Mouse (Mus musculus): ENCODE measurements around the gene Prkar1b. TPM values are rescaled to one million over a fixed set of nuclear protein-coding genes. Genes with fewer than 3 reads are reported as not detected.

Gene Prkar1b
- total and polyA plus RNA-seq, 2 experiments from 2014 or later: 397 to 415 TPM

- ATAC-seq (ENCODE audit: low FRiP score) (no peak), DNase-seq (ENCODE audit: low spot score) (no peak)
- Histone ChIP-seq H3K4me1 (ENCODE audit: insufficient read depth, low read length) (no peaks in the 10 kb centered on the region), H3K4me2 (ENCODE audit: low read depth, low read length, poor library complexity, severe bottlenecking) (no peak overlapping the region), H3K36me3 (ENCODE audit: insufficient read depth, low read length) (no peaks in the 10 kb centered on the region), H3K9me3 (ENCODE audit: low read length) (no peaks in the 10 kb centered on the region), H3K4me3 (ENCODE audit: low read depth, low read length) (no peak overlapping the region), H3K27me3 (ENCODE audit: insufficient read depth, low read length) (peaks cover 4% of the 10 kb centered on the region; the same call in 1 of the 2 replicates), H3K27ac (ENCODE audit: low read depth, low read length) (no peak overlapping the region), H3K9ac (replicated peaks; ENCODE audit: low read length, poor library complexity, severe bottlenecking) (no peak overlapping the region)
- TF ChIP-seq CTCF (IDR thresholded peaks at IDR 0.05): peak; percentile 58
- 54% methylated on average over 4 of the region's 4 CpGs for WGBS
These were observed 142.5 kb downstream of the Prkar1b start for GRCm38 (mm10) chr5:139007141-139007775.

- no peaks in the 10 kb centered on the region for H3K36me3 ChIP-seq (ENCODE audit: insufficient read depth, low read length)
- no peak for ATAC-seq (ENCODE audit: low FRiP score)
- H3K4me1 ChIP-seq (ENCODE audit: insufficient read depth, low read length): no peaks in the 10 kb centered on the region
- no peak for DNase-seq (ENCODE audit: low spot score)
- H3K9me3 ChIP-seq (ENCODE audit: low read length): no peaks in the 10 kb centered on the region
- H3K27me3 ChIP-seq (ENCODE audit: insufficient read depth, low read length): peaks cover 8% of the 10 kb centered on the region
- no peak overlapping the region for H3K4me3 ChIP-seq (ENCODE audit: low read depth, low read length)
- H3K9ac ChIP-seq (replicated peaks; ENCODE audit: low read length, poor library complexity, severe bottlenecking): no peak overlapping the region
- H3K27ac ChIP-seq (ENCODE audit: low read depth, low read length): no peak overlapping the region
- no peak overlapping the region for H3K4me2 ChIP-seq (ENCODE audit: low read depth, low read length, poor library complexity, severe bottlenecking)
- WGBS: 82% methylated on average over 6 of the region's 6 CpGs
- no peak for TF ChIP-seq CTCF (IDR thresholded peaks at IDR 0.05)
These were observed 145.2 kb downstream of the Prkar1b start for GRCm38 (mm10) chr5:139004588-139004987.

GRCm38 (mm10) chr5:138999716-139000115 lies 150.1 kb downstream of the Prkar1b start:
- no peaks in the 10 kb centered on the region for H3K9me3 ChIP-seq (ENCODE audit: low read length)
- no peak overlapping the region for H3K9ac ChIP-seq (replicated peaks; ENCODE audit: low read length, poor library complexity, severe bottlenecking)
- peaks cover 20% of the 10 kb centered on the region for H3K27me3 ChIP-seq (ENCODE audit: insufficient read depth, low read length)
- no peak overlapping the region for H3K4me3 ChIP-seq (ENCODE audit: low read depth, low read length)
- H3K27ac ChIP-seq (ENCODE audit: low read depth, low read length): no peak overlapping the region
- WGBS: 84% methylated on average over 7 of the region's 7 CpGs
- no peak overlapping the region for H3K4me2 ChIP-seq (ENCODE audit: low read depth, low read length, poor library complexity, severe bottlenecking)
- H3K4me1 ChIP-seq (ENCODE audit: insufficient read depth, low read length): peaks cover 13% of the 10 kb centered on the region
- no peak for TF ChIP-seq CTCF (IDR thresholded peaks at IDR 0.05)
- no peaks in the 10 kb centered on the region for H3K36me3 ChIP-seq (ENCODE audit: insufficient read depth, low read length)
- ATAC-seq (ENCODE audit: low FRiP score) (no peak), DNase-seq (ENCODE audit: low spot score) (no peak)

- Histone ChIP-seq H3K4me1 (ENCODE audit: insufficient read depth, low read length) (peaks cover 17% of the 10 kb centered on the region), H3K27me3 (ENCODE audit: insufficient read depth, low read length) (peaks cover 20% of the 10 kb centered on the region), H3K9me3 (ENCODE audit: low read length) (no peaks in the 10 kb centered on the region), H3K36me3 (ENCODE audit: insufficient read depth, low read length) (no peaks in the 10 kb centered on the region), H3K9ac (replicated peaks; ENCODE audit: low read length, poor library complexity, severe bottlenecking) (0 out of 2 replicates have a peak overlapping the region, but pooled peaks have one; percentile 39), H3K4me2 (ENCODE audit: low read depth, low read length, poor library complexity, severe bottlenecking) (peak overlapping the region; percentile 96), H3K4me3 (ENCODE audit: low read depth, low read length) (peak overlapping the region; percentile 84), H3K27ac (ENCODE audit: low read depth, low read length) (no peak overlapping the region)
- no peak for TF ChIP-seq CTCF (IDR thresholded peaks at IDR 0.05)
- 3% methylated on average over 30 of the region's 30 CpGs for WGBS
- no peak for DNase-seq (ENCODE audit: low spot score)
- no peak for ATAC-seq (ENCODE audit: low FRiP score)
These were observed 151.7 kb downstream of the Prkar1b start for GRCm38 (mm10) chr5:138997936-138998580.

- Histone ChIP-seq H3K4me1 (ENCODE audit: insufficient read depth, low read length) (peaks cover 17% of the 10 kb centered on the region), H3K4me2 (ENCODE audit: low read depth, low read length, poor library complexity, severe bottlenecking) (peak within 1 kb of the TSS; percentile 96), H3K9me3 (ENCODE audit: low read length) (no peaks in the 10 kb centered on the region), H3K36me3 (ENCODE audit: insufficient read depth, low read length) (no peaks in the 10 kb centered on the region), H3K27me3 (ENCODE audit: insufficient read depth, low read length) (peaks cover 26% of the 10 kb centered on the region), H3K9ac (replicated peaks; ENCODE audit: low read length, poor library complexity, severe bottlenecking) (peak within 1 kb of the TSS; percentile 88), H3K27ac (ENCODE audit: low read depth, low read length) (peak within 1 kb of the TSS; percentile 84), H3K4me3 (ENCODE audit: low read depth, low read length) (peak within 1 kb of the TSS; percentile 84)
- ATAC-seq (ENCODE audit: low FRiP score) (no peak), DNase-seq (ENCODE audit: low spot score) (peak; percentile 79)
- no peak; the same call in none of the 2 replicates for TF ChIP-seq CTCF (IDR thresholded peaks at IDR 0.05)
- 3% methylated on average over 48 of the region's 48 CpGs for WGBS
These were observed 152.5 kb downstream of the Prkar1b start, which contains the start of gene Pdgfa for GRCm38 (mm10) chr5:138997171-138997788. Gene Pdgfa (minus strand): TSS chr5:138997370.

All from midbrain, postnatal 0 days (tissue).